Mouse (Mus musculus): ENCODE results near the gene Gm28551. TPM values are rescaled to one million over a fixed set of nuclear protein-coding genes. Genes with fewer than 3 reads are reported as not detected.

The Gm28551 gene
- total RNA-seq (2023): not detected

DNA sequence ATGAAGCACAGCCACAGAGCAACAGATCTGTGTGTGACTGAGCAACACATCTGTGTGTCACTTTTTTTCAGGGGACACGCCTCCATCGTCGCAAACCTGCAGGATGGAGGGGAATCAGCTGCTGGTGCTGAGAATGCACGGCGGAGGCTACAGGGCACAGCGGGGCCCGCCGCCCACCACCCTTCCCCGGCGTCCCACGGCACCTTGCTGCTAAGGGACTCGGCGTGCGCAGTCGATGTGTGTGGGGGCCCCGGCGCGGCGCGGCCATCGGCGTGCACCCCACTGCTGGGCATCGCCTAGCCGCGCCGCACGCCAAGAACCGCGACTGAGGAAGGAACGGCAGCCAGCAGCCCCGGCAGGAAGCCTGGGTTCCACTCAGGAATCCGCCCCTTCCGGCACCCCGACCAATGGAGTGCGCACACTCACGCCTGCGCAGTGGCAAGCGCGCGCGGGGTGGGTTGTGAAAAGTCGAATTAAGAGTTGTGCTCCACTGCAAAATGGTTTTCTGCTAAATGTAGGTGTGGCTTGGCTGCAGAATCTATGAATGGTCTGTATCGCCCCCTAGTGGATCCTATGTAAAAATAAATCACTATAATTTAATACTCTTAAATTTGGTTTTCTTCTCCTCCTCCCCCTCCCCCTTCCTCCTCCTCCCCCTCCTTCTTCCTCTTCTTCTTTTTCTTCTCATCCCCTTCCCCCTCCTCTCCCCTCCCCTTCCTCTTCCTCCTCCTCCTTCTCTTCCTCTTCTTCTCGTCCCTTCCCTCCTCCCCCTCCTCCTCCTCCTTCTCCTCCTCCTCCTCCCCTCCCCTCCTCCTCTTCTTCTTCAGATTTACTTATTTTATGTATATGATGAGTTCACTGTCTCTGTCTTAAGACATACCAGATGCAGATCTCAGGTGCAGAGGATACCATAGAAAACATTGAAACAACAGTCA is at the start of gene Gm28551, which contains the start of the genes Asdurf and Asnsd1:
Gm28551 (minus strand) TSS at position 341 of the 935 bp plus-strand sequence.
Asdurf (minus strand) TSS at position 293 of the 935 bp plus-strand sequence.
Asnsd1 (minus strand) TSS at position 426 of the 935 bp plus-strand sequence.

DNA sequence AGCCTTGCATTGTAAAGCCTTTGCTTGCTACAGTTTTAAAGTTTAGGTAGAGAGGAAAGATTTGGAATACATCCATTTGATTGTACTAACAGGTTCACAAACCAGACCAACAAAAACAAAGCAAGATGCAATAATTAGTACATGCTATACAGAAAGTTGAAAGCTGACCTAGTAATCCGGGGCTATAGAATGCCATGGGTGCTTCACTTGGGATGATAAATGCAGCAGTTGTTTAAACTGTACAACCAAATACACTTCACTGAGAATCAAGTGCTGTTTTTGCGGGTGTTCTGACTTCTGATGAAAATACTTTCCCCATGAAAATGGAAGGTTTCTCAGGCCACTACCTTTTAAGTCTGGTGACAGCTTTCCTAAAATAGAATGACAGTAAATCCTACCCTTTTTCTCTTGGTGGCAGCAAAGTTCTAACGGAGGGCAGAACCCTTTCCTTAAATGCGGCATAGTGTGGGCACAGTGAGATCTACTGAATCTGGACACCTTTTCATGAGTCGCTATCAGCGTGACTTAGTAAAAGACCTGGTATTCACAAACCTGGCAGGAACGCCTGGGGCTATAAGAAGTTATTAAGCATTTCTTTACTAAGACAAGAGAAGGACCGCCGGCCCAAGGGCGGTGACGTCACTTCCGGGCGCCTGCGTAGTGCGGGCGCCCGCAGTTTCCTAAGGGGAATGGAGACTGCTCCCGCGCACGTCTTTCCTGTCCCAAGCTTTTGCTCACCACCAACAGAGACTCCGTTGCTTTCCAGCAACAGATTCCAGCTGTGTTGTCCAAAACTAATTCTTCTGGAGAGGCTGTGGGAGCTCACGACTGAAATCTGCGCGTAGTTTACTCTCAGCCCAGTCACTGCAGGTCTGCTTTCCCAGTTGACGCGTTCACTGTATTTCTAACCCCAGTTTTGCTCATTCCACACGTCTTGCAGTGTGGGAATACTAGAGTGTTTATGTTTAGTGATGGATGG is 39.2 kb downstream of the Gm28551 start, which contains the start of gene Osgepl1:
Osgepl1 (plus strand) TSS at position 636 of the 979 bp plus-strand sequence.

DNA sequence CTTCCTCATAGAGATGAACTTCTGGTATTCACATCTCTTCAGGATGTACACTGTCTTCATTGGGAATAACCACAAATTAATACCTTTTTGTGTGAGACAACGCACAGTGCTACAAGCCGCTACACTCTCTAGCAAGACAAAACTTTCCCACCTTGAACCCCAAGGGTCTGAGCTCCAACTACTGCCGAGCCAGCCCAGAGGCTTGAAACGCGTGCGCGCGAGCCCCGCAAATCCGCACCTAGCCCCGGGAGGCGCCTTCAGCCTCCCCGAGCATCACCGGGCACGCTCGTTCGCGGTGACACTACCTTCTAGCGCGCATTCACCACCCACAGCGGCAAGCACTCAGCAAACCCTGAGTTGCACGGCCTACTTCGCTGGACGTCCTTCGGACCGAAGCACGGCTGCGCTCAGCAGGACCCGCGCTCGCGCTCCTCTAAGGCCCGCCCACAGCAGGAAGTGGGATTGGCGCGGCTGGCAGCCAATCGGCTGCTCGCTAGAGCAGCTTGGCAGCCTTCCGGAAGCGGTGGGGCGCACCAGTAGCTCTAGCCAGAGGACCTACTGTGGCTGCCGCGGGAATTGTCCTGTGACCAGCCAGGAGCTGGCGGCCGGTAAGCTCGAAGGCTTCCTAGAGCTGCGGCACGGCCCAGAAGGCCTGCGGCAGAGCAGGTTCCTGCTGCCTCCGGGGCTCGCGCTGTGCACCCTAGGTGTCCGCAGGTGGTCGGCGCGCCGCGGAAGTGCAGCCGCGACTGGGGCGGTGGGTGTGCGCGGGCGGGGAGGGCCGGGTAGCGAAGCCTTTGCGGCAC is 55.7 kb downstream of the Gm28551 start, which contains the start of the genes Pms1, Ormdl1 and Gm28778:
Pms1 (minus strand) TSS at position 438 of the 803 bp plus-strand sequence.
Ormdl1 (plus strand) TSS at position 515 of the 803 bp plus-strand sequence.
Gm28778 (plus strand) TSS at position 531 of the 803 bp plus-strand sequence.

Other genes with a start within 250 kb of the Gm28551 start
- not detected for gene 1700019A02Rik, start 165.0 kb downstream of the Gm28551 start, total RNA-seq (2023)
- gene Pms1, start 55.6 kb downstream of the Gm28551 start, total RNA-seq (2023): 14.9 TPM
- gene Ormdl1, start 55.6 kb downstream of the Gm28551 start, total RNA-seq (2023): 17.7 TPM
- gene Gm28778, start 55.6 kb downstream of the Gm28551 start, total RNA-seq (2023): not detected
- gene Osgepl1, start 39.0 kb downstream of the Gm28551 start, total RNA-seq (2023): 5.9 TPM
- not detected for gene Asdurf, start within 50 bp of the Gm28551 start, total RNA-seq (2023)
- gene Asnsd1, start 85 bp upstream of the Gm28551 start, total RNA-seq (2023): 34.6 TPM

All from CD4-positive naive resting alpha-beta T cell, adult 76 days (primary cell).